Mouse (Mus musculus) spleen, adult 2 months (tissue): ENCODE data around the gene Dpep1. TPM values are rescaled to one million over a fixed set of nuclear protein-coding genes. Genes with fewer than 3 reads are reported as not detected.

ENCODE experiments used
- DNase-seq, 2 experiments: peaks; one replicate each; pipeline versions ENCODE4 v3.0.0 to v3.0.0-alpha.2; 2012 to 2021; ENCODE audit warnings: low spot score in 2 of 2, low read depth in 1 of 2
- H3K27ac ChIP-seq: fragments of 200-500 bp; 2 replicates; pipeline ENCODE4 v1.5.1; 2012; ENCODE audit warnings: low read length, inconsistent platforms; ENCODE audit not compliant: insufficient read depth
- H3K27me3 ChIP-seq: fragments of 200-500 bp; 2 replicates; pipeline ENCODE4 v1.6.1; 2012; ENCODE audit warnings: mild to moderate bottlenecking, moderate library complexity, low read length, inconsistent platforms; ENCODE audit not compliant: control insufficient read depth, insufficient read depth
- H3K36me3 ChIP-seq: fragments of 200-500 bp; 2 replicates; pipeline ENCODE4 v1.6.1; 2012; ENCODE audit warnings: mild to moderate bottlenecking, low read length, inconsistent platforms; ENCODE audit not compliant: control insufficient read depth, insufficient read depth
- H3K4me1 ChIP-seq: fragments of 200-500 bp; 2 replicates; pipeline ENCODE4 v1.6.1; 2011; ENCODE audit warnings: inconsistent platforms; ENCODE audit not compliant: control insufficient read depth, insufficient read depth, insufficient read length
- H3K4me3 ChIP-seq: fragments of 200-500 bp; 2 replicates; pipeline ENCODE4 v1.5.1; 2011; ENCODE audit warnings: mild to moderate bottlenecking, inconsistent platforms; ENCODE audit not compliant: insufficient read depth, insufficient read length; ENCODE audit errors: extremely low read depth
- CTCF ChIP-seq: fragments of 200-500 bp; IDR thresholded peaks from 2 replicates; pipeline ENCODE4 v1.5.1; 2011; ENCODE audit warnings: mild to moderate bottlenecking, inconsistent platforms; ENCODE audit not compliant: insufficient read depth, insufficient read length, insufficient replicate concordance; ENCODE audit errors: extremely low read depth
- POLR2A ChIP-seq: fragments of 200-500 bp; IDR thresholded peaks from 2 replicates; pipeline ENCODE4 v1.6.1; 2011; ENCODE audit warnings: low read depth, low read length, inconsistent platforms
- WGBS: fragments of 180-500 bp; shearing (Covaris S2); methylation state at CpG from one replicate; pipeline ENCODE4 v1.1.7; 2018; 5-methylcytosine and 5-hydroxymethylcytosine counted together
- polyA plus RNA-seq: library from polyadenylated mRNA; depleted of rRNA; stranded (reverse); fragments of >200 nt; gene quantifications from 2 replicates; pipeline ENCODE4 v1.2.3, GENCODE M21; 2012; rRNA removed

Dpep1 gene
- polyA plus RNA-seq, 1 experiment: 1.6 TPM

DNA sequence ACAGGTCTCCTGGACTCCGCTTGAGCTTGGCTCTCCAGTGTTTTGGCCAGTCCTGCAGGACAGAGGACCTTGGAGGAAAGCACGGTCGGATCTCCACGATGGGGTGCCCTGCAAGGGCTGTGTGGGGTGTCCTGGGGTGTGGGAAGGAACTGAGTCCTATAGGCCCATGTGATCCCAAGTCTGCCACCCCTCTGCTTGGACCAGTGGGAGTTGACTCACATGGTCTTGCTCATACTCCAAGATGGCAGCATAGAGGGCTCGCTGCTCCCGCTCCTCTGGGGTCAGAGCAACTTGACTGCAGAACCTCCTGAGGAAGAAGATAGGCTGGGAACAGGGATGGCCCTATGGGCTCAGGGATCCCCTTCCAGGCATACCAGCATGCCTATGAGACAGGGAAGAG is 61.7 kb downstream of the Dpep1 start:
- H3K4me3 ChIP-seq: no peak overlapping the region
- no peaks in the 10 kb centered on the region for H3K27me3 ChIP-seq
- H3K36me3 ChIP-seq: peaks cover 33% of the 10 kb centered on the region
- H3K27ac ChIP-seq: no peak overlapping the region
- peaks cover 2% of the 10 kb centered on the region; the same call in 1 of the 2 replicates for H3K4me1 ChIP-seq
- WGBS: 96% methylated on average over 6 of the region's 6 CpGs
- no peak for DNase-seq
- TF ChIP-seq CTCF: no peak
- no peak for TF ChIP-seq POLR2A

DNA sequence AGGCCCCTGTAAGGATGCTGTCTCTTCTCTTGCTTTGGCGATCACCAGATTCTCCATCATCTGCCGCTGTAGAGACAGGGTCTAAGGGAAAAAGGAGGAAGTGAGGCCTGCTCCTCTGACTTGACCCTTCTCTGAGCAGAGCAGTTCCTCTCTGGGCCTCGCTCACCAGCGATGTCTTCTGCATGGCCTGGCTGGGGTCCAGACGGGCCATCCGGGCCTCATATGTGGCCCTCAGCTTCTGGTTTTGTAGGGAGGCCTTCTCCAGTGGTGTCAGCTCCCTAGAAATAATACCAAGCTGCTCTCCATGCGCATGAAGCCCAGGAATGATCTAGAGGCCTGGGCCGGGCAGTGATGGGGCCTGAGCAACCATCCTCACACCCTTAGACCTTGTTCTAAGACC is 62.6 kb downstream of the Dpep1 start:
- Histone ChIP-seq H3K27ac (no peak overlapping the region), H3K27me3 (no peaks in the 10 kb centered on the region), H3K4me1 (peaks cover 2% of the 10 kb centered on the region; the same call in 1 of the 2 replicates), H3K4me3 (no peak overlapping the region), H3K36me3 (peaks cover 31% of the 10 kb centered on the region)
- no peak for DNase-seq
- WGBS: 63% methylated on average over 8 of the region's 8 CpGs
- TF ChIP-seq CTCF (no peak), POLR2A (no peak)

DNA sequence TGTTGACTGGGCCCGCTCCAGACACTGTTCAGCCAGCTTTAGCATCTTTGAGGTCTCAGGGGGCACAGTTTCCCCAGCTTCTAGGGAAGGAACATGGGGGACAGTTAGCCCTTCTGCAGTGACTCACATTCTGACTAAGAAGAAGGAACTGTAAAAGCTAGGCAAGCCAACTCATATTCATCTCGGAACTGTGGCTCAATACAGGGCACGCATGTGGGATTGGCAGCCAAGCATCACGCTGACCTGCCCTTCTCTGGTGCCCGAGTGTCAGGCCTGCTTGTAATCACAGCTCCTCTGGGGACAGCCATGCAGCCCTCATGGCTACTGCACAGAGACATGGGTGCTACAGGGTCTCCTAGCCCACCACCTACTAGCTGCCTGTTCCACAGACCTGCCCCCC is 64.9 kb downstream of the Dpep1 start:
- Histone ChIP-seq H3K4me1 (peaks cover 10% of the 10 kb centered on the region), H3K4me3 (no peak overlapping the region), H3K27me3 (no peaks in the 10 kb centered on the region), H3K27ac (no peak overlapping the region), H3K36me3 (peaks cover 22% of the 10 kb centered on the region)
- TF ChIP-seq POLR2A: no peak
- no peak for TF ChIP-seq CTCF
- WGBS: 85% methylated on average over 5 of the region's 5 CpGs
- DNase-seq: no peak

Other genes with a start within 250 kb of the Dpep1 start
- gene Ankrd11, start 144.0 kb upstream of the Dpep1 start, polyA plus RNA-seq: 76.3 and 77.7 TPM in 2 replicates
- gene Spg7, start 123.3 kb upstream of the Dpep1 start, polyA plus RNA-seq: 62.6 and 74.1 TPM in 2 replicates
- 2,207 and 4,905 TPM in 2 replicates for gene Rpl13, start 83.9 kb upstream of the Dpep1 start, polyA plus RNA-seq
- gene Cpne7, start 68.9 kb upstream of the Dpep1 start, polyA plus RNA-seq: 2.5 and 2.9 TPM in 2 replicates
- 0.42 and 0.92 TPM in 2 replicates for gene Sult5a1, start 27.9 kb upstream of the Dpep1 start, polyA plus RNA-seq
- gene Chmp1a, start 26.5 kb downstream of the Dpep1 start, polyA plus RNA-seq: 70.5 and 85.0 TPM in 2 replicates
- gene Spata33, start 26.6 kb downstream of the Dpep1 start, polyA plus RNA-seq: 0.09 and 0.42 TPM in 2 replicates
- gene Cdk10, start 38.6 kb downstream of the Dpep1 start, polyA plus RNA-seq: 39.2 and 45.2 TPM in 2 replicates
- 12.1 and 13.9 TPM in 2 replicates for gene Spata2l, start 50.0 kb downstream of the Dpep1 start, polyA plus RNA-seq
- gene Zfp276, start 68.0 kb downstream of the Dpep1 start, polyA plus RNA-seq: 32.6 and 38.7 TPM in 2 replicates
- 55.7 and 110 TPM in 2 replicates for gene Vps9d1, start 68.1 kb downstream of the Dpep1 start, polyA plus RNA-seq
- gene Fanca, start 132.3 kb downstream of the Dpep1 start, polyA plus RNA-seq: 55.7 and 76.1 TPM in 2 replicates
- gene Spire2, start 146.5 kb downstream of the Dpep1 start, polyA plus RNA-seq: 0.88 and 1.1 TPM in 2 replicates
- 137 and 149 TPM in 2 replicates for gene Tcf25, start 187.5 kb downstream of the Dpep1 start, polyA plus RNA-seq
- gene Mc1r, start 220.9 kb downstream of the Dpep1 start, polyA plus RNA-seq: not detected in 2 replicates
- gene Tubb3, start 225.2 kb downstream of the Dpep1 start, polyA plus RNA-seq: 2.7 and 3.9 TPM in 2 replicates
- 13.5 and 14.9 TPM in 2 replicates for gene Def8, start 237.3 kb downstream of the Dpep1 start, polyA plus RNA-seq